Mouse (Mus musculus) left cerebral cortex, postnatal 10 days (tissue): ENCODE data around the gene Wwox. TPM values are rescaled to one million over a fixed set of nuclear protein-coding genes. Genes with fewer than 3 reads are reported as not detected.

ENCODE experiments used
- DNase-seq, 2 experiments: peaks; one replicate each; pipeline ENCODE4 v3.0.0; 2021 to 2022; ENCODE audit warnings: low spot score in 2 of 2, mixed read lengths in 1 of 2; ENCODE audit errors: extremely low spot score in 1 of 2
- intact Hi-C: fragments of 180-260 bp; cut with DNase I; formaldehyde crosslinking; loops from one replicate; pipeline ENCODE4 v1.15.1; 2025
- total RNA-seq, 2 experiments: library from RNA; stranded (reverse); gene quantifications; 2 replicates each; pipeline ENCODE4 v1.2.3; 2021

Wwox gene
- total RNA-seq, 2 experiments from 2014 or later, result 12.5 to 13.4 TPM

GRCm38 (mm10) chr8:115216801-115217200 lies 777.3 kb downstream of the Wwox start:
- peak in 1 of 2 experiments; percentile 40 for DNase-seq
- intact Hi-C loops, result no loop called here

GRCm38 (mm10) chr8:115222545-115222944 lies 783.1 kb downstream of the Wwox start:
- no peak for DNase-seq
- intact Hi-C loops, result no loop called here

GRCm38 (mm10) chr8:115226781-115227583 lies 787.5 kb downstream of the Wwox start:
- DNase-seq, result no peak
- intact Hi-C loops, result no loop called here

GRCm38 (mm10) chr8:115228903-115229302 lies 789.4 kb downstream of the Wwox start:
- DNase-seq, result no peak
- intact Hi-C loops, result no loop called here

GRCm38 (mm10) chr8:115234068-115234467 lies 794.6 kb downstream of the Wwox start:
- intact Hi-C loops, result no loop called here
- no peak for DNase-seq

- no peak for DNase-seq
- intact Hi-C loops, result no loop called here
These were observed 798.1 kb downstream of the Wwox start for GRCm38 (mm10) chr8:115237596-115237995.

- intact Hi-C loops, result loop anchor here (10.0 kb wide), 1 partner anchor 461 kb away; the partner anchor contains the start of gene Maf
- no peak for DNase-seq
These were observed 804.1 kb downstream of the Wwox start for GRCm38 (mm10) chr8:115243465-115244027.

GRCm38 (mm10) chr8:115249688-115250366 lies 810.4 kb downstream of the Wwox start:
- intact Hi-C loops, result loop anchor here (10.0 kb wide), 1 partner anchor 455 kb away; the partner anchor contains the start of gene Maf
- peak in 1 of 2 experiments; percentile 34 for DNase-seq

- no peak for DNase-seq
- intact Hi-C loops, result no loop called here
These were observed 816.1 kb downstream of the Wwox start for GRCm38 (mm10) chr8:115255550-115255949.

GRCm38 (mm10) chr8:115257417-115257816 lies 818.0 kb downstream of the Wwox start:
- DNase-seq, result no peak
- intact Hi-C loops, result no loop called here

GRCm38 (mm10) chr8:115259806-115260205 lies 820.4 kb downstream of the Wwox start:
- no peak for DNase-seq
- intact Hi-C loops, result no loop called here

GRCm38 (mm10) chr8:115267196-115267595 lies 827.7 kb downstream of the Wwox start:
- intact Hi-C loops, result no loop called here
- no peak for DNase-seq

GRCm38 (mm10) chr8:115269601-115270000 lies 830.1 kb downstream of the Wwox start:
- intact Hi-C loops, result no loop called here

GRCm38 (mm10) chr8:115273976-115274375 lies 834.5 kb downstream of the Wwox start:
- intact Hi-C loops, result no loop called here
- no peak for DNase-seq

More at GRCm38 (mm10) chr8:115269601-115270000, 830.1 kb downstream of the Wwox start:
- DNase-seq, result no peak

- no peak for DNase-seq
- intact Hi-C loops, result no loop called here
These were observed 836.8 kb downstream of the Wwox start for GRCm38 (mm10) chr8:115276281-115276680.

- intact Hi-C loops, result no loop called here
- DNase-seq, result no peak
These were observed 838.8 kb downstream of the Wwox start for GRCm38 (mm10) chr8:115278291-115278690.

- no peak for DNase-seq
- intact Hi-C loops, result no loop called here
These were observed 850.8 kb downstream of the Wwox start for GRCm38 (mm10) chr8:115290224-115290623.

- intact Hi-C loops, result no loop called here
- DNase-seq, result no peak
These were observed 857.3 kb downstream of the Wwox start for GRCm38 (mm10) chr8:115296760-115297159.

GRCm38 (mm10) chr8:115302484-115302883 lies 863.0 kb downstream of the Wwox start:
- DNase-seq, result no peak
- intact Hi-C loops, result no loop called here

GRCm38 (mm10) chr8:115307412-115307811 lies 868.0 kb downstream of the Wwox start:
- intact Hi-C loops, result no loop called here
- no peak for DNase-seq
